Mouse (Mus musculus) limb, embryonic 14.5 days (tissue): Measurements from ENCODE around the gene Pif1. TPM values are rescaled to one million over a fixed set of nuclear protein-coding genes. Genes with fewer than 3 reads are reported as not detected.

Experiments
- ATAC-seq: fragments of 200-750 bp; cut with Nextera tagmentation; 2 replicates; pipeline ENCODE4 v1.8.0; 2017; ENCODE audit warnings: low read depth, moderate number of reproducible peaks, moderate TSS enrichment; ENCODE audit not compliant: low FRiP score
- DNase-seq: peaks from one replicate; pipeline ENCODE4 v3.0.0-alpha.2; 2015; ENCODE audit warnings: low spot score
- H3K27ac ChIP-seq: fragments of 300-500 bp; sonication (generic); replicated peaks from 2 replicates; pipeline ENCODE4 v1.5.1; 2014; ENCODE audit warnings: low read depth, mild to moderate bottlenecking, low read length, moderate library complexity, mixed read lengths
- H3K27me3 ChIP-seq: fragments of 300-500 bp; sonication (generic); 2 replicates; pipeline ENCODE4 v1.6.1; 2014; ENCODE audit warnings: low read length, mixed read lengths; ENCODE audit not compliant: control insufficient read depth, insufficient read depth
- H3K36me3 ChIP-seq: fragments of 300-500 bp; sonication (generic); 2 replicates; pipeline ENCODE4 v1.6.1; 2014; ENCODE audit warnings: mild to moderate bottlenecking, low read length, moderate library complexity, mixed read lengths; ENCODE audit not compliant: control insufficient read depth, insufficient read depth
- H3K4me1 ChIP-seq: fragments of 300-500 bp; sonication (generic); 2 replicates; pipeline ENCODE4 v1.6.1; 2014; ENCODE audit warnings: antibody characterized with exemption, low read length, mixed read lengths; ENCODE audit not compliant: control insufficient read depth, insufficient read depth
- H3K4me2 ChIP-seq: fragments of 300-500 bp; sonication (generic); replicated peaks from 2 replicates; pipeline ENCODE4 v1.6.1; 2014; ENCODE audit warnings: low read depth, mild to moderate bottlenecking, low read length, moderate library complexity; ENCODE audit not compliant: severe bottlenecking
- H3K4me3 ChIP-seq: fragments of 300-500 bp; sonication (generic); replicated peaks from 2 replicates; pipeline ENCODE4 v1.5.1; 2014; ENCODE audit warnings: low read length
- H3K9ac ChIP-seq: fragments of 300-500 bp; sonication (generic); 2 replicates; pipeline ENCODE4 v1.6.1; 2014; ENCODE audit warnings: mild to moderate bottlenecking, low read depth, low read length, moderate library complexity; ENCODE audit not compliant: severe bottlenecking
- H3K9me3 ChIP-seq: fragments of 300-500 bp; sonication (generic); 2 replicates; pipeline ENCODE4 v1.6.1; 2016; ENCODE audit warnings: low read length; ENCODE audit not compliant: control insufficient read depth
- POLR2A ChIP-seq: fragments of 200-500 bp; IDR thresholded peaks from 2 replicates; pipeline ENCODE4 v1.8.0; 2012; ENCODE audit warnings: inconsistent platforms, mild to moderate bottlenecking, moderate library complexity, borderline replicate concordance; ENCODE audit not compliant: insufficient read depth, insufficient read length; ENCODE audit errors: extremely low read depth
- WGBS: fragments of 180-500 bp; shearing (Covaris S2); extraction: QIAGEN DNeasy Blood & Tissue Kit; methylation state at CpG from one replicate; pipeline ENCODE4 v1.1.7; 2014; 5-methylcytosine and 5-hydroxymethylcytosine counted together
- polyA plus RNA-seq, 2 experiments: library from polyadenylated mRNA; depleted of rRNA in 1 of 2; stranded (reverse) in 1 of 2; unstranded in 1 of 2; fragments of >200 nt; fragmentation: Nextera tagmentation in 1 of 2; extraction: Ambion mirVana in 1 of 2; gene quantifications; 2 replicates each; pipeline versions ENCODE4 v1.2.1 to v1.2.3; 2012 to 2014

Gene Pif1
- polyA plus RNA-seq, 2 experiments = 7.2 to 16.2 TPM

DNA sequence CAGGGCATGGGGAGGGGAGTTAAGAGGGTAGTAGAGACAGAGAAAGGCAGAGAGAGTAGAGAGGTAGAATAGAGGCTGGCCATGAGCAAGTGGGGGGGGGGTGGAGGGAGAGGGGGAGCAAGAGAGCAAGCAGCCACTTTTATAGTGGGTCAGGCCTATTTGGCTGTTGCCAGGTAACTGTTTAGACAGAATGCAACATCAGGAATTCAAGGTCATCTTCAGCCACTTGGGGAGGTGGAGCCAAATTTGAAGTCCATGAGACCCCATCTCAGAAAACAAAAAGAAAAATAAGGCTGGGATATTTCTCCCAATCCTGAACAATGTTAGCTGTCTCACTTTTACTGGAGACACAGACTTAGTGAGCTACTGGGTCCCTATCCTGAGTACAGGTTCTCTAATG is 55.6 kb downstream of the Pif1 start:
- H3K9ac ChIP-seq = no peak overlapping the region
- H3K36me3 ChIP-seq = no peaks in the 10 kb centered on the region
- no peak overlapping the region for H3K4me2 ChIP-seq
- peaks cover 18% of the 10 kb centered on the region for H3K4me1 ChIP-seq
- H3K27ac ChIP-seq = no peak overlapping the region
- H3K9me3 ChIP-seq = no peaks in the 10 kb centered on the region
- no peak for ATAC-seq
- H3K27me3 ChIP-seq = no peaks in the 10 kb centered on the region
- no peak overlapping the region for H3K4me3 ChIP-seq
- no peak for DNase-seq
- no peak for TF ChIP-seq POLR2A

- no peak for ATAC-seq
Observed at GRCm38 (mm10) chr9:65644960-65645359, 58.0 kb downstream of the Pif1 start.

More at GRCm38 (mm10) chr9:65644960-65645359, 58.0 kb downstream of the Pif1 start:
- WGBS = 88% methylated on average over 4 of the region's 4 CpGs
- no peak for TF ChIP-seq POLR2A
- Histone ChIP-seq H3K4me1 (peaks cover 18% of the 10 kb centered on the region), H3K9me3 (no peaks in the 10 kb centered on the region), H3K9ac (no peak overlapping the region), H3K27ac (no peak overlapping the region), H3K4me2 (no peak overlapping the region), H3K36me3 (no peaks in the 10 kb centered on the region), H3K4me3 (no peak overlapping the region), H3K27me3 (no peaks in the 10 kb centered on the region)
- no peak for DNase-seq

Other genes with a start within 250 kb of the Pif1 start
- 16.2 and 18.0 TPM in 2 replicates for gene Pdcd7, start 241.1 kb upstream of the Pif1 start, polyA plus RNA-seq (2012; rRNA removed)
- 15.7 and 17.5 TPM in 2 replicates for gene Pdcd7, start 241.1 kb upstream of the Pif1 start, polyA plus RNA-seq (2014; fragmentation: Nextera tagmentation; extraction: Ambion mirVana)
- 0.51 and 0.62 TPM in 2 replicates for gene Ubap1l, start 226.1 kb upstream of the Pif1 start, polyA plus RNA-seq (2012; rRNA removed)
- gene Ubap1l, start 226.1 kb upstream of the Pif1 start, polyA plus RNA-seq (2014; fragmentation: Nextera tagmentation; extraction: Ambion mirVana) = 0.21 TPM in 1 of 2 replicates, not detected in the other
- 1.3 and 1.7 TPM in 2 replicates for gene Kbtbd13, start 195.5 kb upstream of the Pif1 start, polyA plus RNA-seq (2012; rRNA removed)
- gene Kbtbd13, start 195.5 kb upstream of the Pif1 start, polyA plus RNA-seq (2014; fragmentation: Nextera tagmentation; extraction: Ambion mirVana) = 1.3 and 1.5 TPM in 2 replicates
- gene Rasl12, start 188.7 kb upstream of the Pif1 start, polyA plus RNA-seq (2012; rRNA removed) = 9.1 and 10.9 TPM in 2 replicates
- gene Rasl12, start 188.7 kb upstream of the Pif1 start, polyA plus RNA-seq (2014; fragmentation: Nextera tagmentation; extraction: Ambion mirVana) = 9.6 and 9.9 TPM in 2 replicates
- gene Slc51b, start 164.2 kb upstream of the Pif1 start, polyA plus RNA-seq (2012; rRNA removed) = not detected in 2 replicates
- gene Slc51b, start 164.2 kb upstream of the Pif1 start, polyA plus RNA-seq (2014; fragmentation: Nextera tagmentation; extraction: Ambion mirVana) = not detected in 2 replicates
- 26.3 and 28.8 TPM in 2 replicates for gene Mtfmt, start 151.4 kb upstream of the Pif1 start, polyA plus RNA-seq (2012; rRNA removed)
- gene Mtfmt, start 151.4 kb upstream of the Pif1 start, polyA plus RNA-seq (2014; fragmentation: Nextera tagmentation; extraction: Ambion mirVana) = 18.7 and 22.5 TPM in 2 replicates
- gene Spg21, start 126.2 kb upstream of the Pif1 start, polyA plus RNA-seq (2012; rRNA removed) = 68.0 and 70.3 TPM in 2 replicates
- gene Spg21, start 126.2 kb upstream of the Pif1 start, polyA plus RNA-seq (2014; fragmentation: Nextera tagmentation; extraction: Ambion mirVana) = 147 and 169 TPM in 2 replicates
- gene Ankdd1a, start 67.0 kb upstream of the Pif1 start, polyA plus RNA-seq (2012; rRNA removed) = 0.08 TPM in 1 of 2 replicates, not detected in the other
- gene Ankdd1a, start 67.0 kb upstream of the Pif1 start, polyA plus RNA-seq (2014; fragmentation: Nextera tagmentation; extraction: Ambion mirVana) = not detected in 2 replicates
- gene Plekho2, start 7.1 kb upstream of the Pif1 start, polyA plus RNA-seq (2012; rRNA removed) = 14.2 and 17.1 TPM in 2 replicates
- gene Plekho2, start 7.1 kb upstream of the Pif1 start, polyA plus RNA-seq (2014; fragmentation: Nextera tagmentation; extraction: Ambion mirVana) = 14.4 and 14.7 TPM in 2 replicates
- gene Rbpms2, start 42.5 kb downstream of the Pif1 start, polyA plus RNA-seq (2012; rRNA removed) = 19.3 and 31.9 TPM in 2 replicates
- gene Rbpms2, start 42.5 kb downstream of the Pif1 start, polyA plus RNA-seq (2014; fragmentation: Nextera tagmentation; extraction: Ambion mirVana) = 10.3 and 13.8 TPM in 2 replicates
- gene Oaz2, start 80.8 kb downstream of the Pif1 start, polyA plus RNA-seq (2012; rRNA removed) = 199 and 250 TPM in 2 replicates
- gene Oaz2, start 80.8 kb downstream of the Pif1 start, polyA plus RNA-seq (2014; fragmentation: Nextera tagmentation; extraction: Ambion mirVana) = 221 and 260 TPM in 2 replicates
- 20.3 and 22.0 TPM in 2 replicates for gene Zfp609, start 240.4 kb downstream of the Pif1 start, polyA plus RNA-seq (2012; rRNA removed)
- gene Zfp609, start 240.4 kb downstream of the Pif1 start, polyA plus RNA-seq (2014; fragmentation: Nextera tagmentation; extraction: Ambion mirVana) = 7.3 and 8.8 TPM in 2 replicates